Mouse (Mus musculus): ENCODE results near the gene Slc25a20.
"Not testable (repeated sequence)": the region's sequence is repeated elsewhere in the genome, so short reads cannot be mapped to it uniquely, and the experiment has no call there.

Gene Slc25a20
- long read RNA-seq, experiment 1, transcript Slc25a20-201 (9 exons, 1,783 nt) = major isoform, 9 of 14 reads
- long read RNA-seq, experiment 1, partial matches to known transcripts = 4 of 14 reads
- long read RNA-seq, experiment 1, other reads (novel, unspliced or antisense) = 1 of 14 reads
- long read RNA-seq, experiment 2, transcript Slc25a20-201 (9 exons, 1,783 nt) = major isoform, 10 of 14 reads
- long read RNA-seq, experiment 2, partial matches to known transcripts = 0 of 14 reads
- long read RNA-seq, experiment 2, other reads (novel, unspliced or antisense) = 3 of 14 reads

DNA sequence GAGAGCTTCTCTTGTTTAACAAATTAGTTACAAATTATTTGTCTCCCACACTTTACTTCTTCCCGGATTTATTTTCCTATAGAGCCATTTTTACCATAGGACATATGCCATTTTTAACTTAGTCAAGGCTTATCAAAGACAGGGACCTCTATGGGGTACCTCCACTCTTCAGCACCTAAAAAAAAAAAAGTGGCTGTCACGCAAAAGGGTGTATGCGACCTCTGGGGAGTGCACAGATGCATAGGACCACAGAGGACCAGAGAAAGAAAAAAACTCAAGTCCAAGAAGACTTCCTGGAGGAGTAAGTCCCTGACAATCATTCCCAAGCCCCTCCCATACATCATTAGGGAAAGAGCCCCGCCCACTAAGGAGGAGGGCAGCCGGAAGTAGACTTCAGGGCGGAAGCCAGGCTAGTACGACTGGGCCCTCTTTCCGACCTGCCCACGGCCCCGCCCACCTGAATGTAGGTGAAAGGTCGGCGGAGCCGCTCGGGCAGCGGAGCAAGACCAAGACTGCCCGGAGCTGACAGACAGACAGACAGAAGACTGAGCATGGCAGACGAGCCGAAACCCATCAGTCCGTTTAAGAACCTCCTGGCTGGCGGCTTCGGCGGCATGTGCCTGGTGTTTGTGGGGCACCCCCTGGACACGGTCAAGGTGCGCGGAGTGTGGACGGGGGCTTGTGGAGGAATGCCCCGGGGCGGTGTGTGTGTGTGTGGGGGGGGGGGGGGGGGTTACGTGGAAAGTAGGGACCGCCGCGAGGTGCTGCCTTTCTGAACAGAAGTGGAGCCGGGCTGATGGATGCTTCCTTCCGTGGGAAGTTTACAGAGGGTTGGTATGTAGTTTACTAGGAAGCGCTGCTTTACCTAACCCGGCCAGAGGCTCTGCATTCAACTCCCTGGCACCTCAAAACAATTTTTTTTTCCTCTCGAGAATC, at the start of gene Slc25a20:
Slc25a20 (plus strand) TSS at position 412 of the 936 bp plus-strand sequence.
- intact Hi-C loops (cut with DNase I) = no loop called here

DNA sequence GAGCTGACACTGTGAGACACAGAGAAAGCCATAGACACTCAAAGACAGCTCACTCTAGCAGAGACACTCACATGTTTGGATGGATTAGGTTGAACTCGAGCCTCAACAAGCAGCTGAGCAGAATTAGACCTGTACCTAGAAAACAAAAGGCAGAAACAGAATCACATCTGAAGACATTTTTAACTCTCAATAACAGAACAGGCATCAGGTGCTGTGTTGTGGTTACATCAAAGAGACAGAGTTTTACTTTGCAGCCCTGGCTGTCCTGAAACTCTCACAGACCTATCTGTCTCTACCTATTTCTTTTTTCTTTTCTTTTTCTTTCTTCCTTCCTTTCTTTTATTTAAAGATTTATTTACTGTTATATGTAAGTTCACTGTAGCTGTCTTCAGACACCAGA, 44.6 kb upstream of the Slc25a20 start:
- intact Hi-C loops (cut with DNase I) = no loop called here

DNA sequence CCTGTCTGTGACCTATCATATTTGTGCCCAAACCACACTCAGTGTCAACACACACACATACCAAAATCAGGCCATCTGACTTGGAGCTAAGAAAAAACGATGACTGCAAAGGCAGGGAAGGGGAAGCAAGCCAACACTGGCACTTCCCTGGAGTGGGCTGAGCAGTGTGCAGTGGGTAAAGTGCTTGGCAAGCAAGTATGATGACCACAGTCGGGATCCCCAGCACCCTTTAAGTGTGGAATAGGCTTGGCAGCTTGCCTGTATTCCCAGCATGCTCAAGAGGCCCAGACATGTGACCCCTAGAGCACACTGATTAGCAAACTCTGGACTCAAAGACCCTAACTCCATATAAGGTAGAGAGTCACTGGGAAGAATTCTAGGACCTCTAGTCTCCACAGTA, 35.4 kb upstream of the Slc25a20 start:
- intact Hi-C loops (cut with DNase I) = no loop called here

DNA sequence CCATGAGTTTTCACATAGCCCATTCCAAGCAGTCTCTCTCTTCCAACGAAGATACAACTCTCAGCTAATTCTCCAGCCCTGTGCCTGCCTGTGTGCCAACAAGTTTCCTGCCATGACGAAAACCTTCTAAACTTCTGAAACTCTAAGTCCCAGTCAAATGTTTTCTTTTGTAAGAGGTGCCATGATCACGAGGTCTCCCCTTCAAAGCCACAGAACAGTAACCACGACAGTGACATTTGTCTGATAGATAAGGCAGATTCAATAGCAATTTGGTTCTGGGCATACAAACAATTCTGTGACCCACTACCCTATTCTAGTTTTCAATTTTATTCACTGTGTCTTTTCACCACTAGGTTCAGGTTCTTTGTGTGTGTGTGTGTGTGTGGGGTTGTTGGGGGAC, 33.7 kb upstream of the Slc25a20 start:
- intact Hi-C loops (cut with DNase I) = no loop called here

DNA sequence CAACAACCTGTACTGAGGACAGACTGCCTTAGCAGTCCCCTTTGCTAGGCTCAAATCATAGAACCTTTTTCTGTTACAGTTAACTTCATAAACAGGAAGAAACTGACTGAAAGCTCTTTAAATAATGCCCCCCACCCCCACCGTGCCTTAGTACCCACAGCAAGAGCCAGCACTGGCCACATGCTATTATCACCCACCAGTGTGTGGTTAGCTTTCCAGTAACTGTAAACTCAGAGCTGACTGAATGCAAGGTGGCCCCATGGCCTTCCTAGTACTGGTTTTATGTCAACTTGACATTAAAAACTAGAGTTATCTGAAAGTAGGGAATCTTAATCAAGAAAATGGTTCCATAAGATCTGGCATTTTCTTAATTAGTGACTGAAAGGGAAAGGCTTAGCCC, 31.2 kb upstream of the Slc25a20 start:
- intact Hi-C loops (cut with DNase I) = no loop called here

DNA sequence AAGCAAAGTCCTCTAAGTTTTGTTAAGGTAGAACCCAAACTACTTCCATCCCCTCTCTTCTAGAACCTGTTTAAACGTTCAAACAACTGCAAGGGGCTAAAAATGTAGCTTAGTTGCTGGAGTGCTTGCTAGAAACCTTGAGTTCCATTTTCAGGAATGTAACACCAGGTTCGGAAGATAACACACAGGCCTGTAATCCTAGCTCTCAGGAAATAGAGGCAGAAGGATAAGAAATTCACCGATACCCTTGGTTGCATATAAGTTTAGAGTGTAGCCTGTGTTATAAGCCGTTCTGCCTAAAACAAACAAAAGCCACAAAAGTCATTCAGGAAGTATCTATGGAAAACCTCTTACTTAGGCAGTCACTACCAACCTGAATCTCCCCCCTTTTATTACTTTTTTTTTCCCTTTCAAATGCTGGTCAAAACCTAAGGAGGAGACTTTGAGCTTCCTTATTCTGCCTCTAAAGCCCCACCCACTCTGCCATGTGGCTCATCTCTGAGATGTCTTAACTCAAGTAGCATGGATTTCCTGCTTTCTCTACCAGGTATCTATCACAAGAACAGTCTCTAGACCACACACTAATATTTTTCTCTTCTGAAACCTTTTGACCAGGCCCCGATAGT, 30.1 kb upstream of the Slc25a20 start:
- intact Hi-C loops (cut with DNase I) = no loop called here

DNA sequence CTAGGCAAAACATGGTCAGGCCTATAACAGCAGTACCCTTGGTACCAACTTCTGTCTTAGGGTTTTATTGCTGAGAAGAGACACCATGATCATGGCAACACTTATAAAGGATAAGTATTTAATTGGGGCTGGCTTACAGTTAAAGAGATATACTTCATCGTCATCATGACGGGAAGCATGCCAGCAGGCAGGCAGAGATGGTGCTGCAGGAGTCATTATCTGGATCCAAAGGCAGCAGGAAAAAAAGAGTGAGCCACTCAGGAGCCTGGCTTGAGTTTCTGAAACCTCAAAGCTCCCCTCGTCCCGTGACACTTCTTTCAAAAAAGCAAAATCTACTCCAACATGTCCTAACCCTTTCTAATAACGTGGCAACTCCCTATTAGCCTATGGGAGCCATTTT, 29.5 kb upstream of the Slc25a20 start:
- intact Hi-C loops (cut with DNase I) = no loop called here

DNA sequence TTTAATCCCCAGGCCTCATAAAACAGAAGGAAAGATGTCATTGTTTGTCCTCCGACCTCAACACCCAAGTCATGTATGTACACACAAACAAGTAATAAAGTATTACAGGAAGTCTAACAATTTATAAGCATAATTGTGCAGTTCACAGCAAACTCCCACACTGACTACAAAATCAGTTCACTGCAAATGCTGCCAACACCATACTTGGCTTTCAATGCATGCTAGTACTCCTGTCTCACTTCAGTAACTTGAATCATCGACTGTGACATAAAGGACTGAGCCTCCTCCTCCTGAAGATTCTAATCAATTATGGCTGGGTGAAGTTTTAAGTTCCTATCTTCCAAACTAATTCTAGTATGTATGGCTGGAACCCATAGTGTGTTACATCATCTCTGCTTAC, 28.0 kb upstream of the Slc25a20 start:
- intact Hi-C loops (cut with DNase I) = no loop called here

DNA sequence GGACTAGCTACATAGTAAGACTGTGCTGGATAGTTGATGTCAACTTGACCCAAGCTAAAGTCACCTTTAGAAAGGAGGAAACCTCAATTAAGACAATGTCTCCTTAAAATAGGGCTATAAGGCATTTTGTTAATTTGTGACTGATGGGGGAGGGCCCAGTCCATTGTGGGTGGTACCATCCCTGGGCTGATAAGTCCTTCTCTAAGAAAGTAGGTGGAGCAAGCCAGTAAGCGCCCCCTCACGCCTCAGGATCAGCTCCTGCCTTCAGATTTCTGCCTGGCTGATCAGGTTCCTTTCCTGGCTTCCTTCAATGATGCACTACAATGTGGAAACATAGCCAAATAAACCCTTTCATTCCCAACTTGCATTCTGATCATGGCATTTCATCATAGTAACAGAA, 26.5 kb upstream of the Slc25a20 start:
- intact Hi-C loops (cut with DNase I) = no loop called here

DNA sequence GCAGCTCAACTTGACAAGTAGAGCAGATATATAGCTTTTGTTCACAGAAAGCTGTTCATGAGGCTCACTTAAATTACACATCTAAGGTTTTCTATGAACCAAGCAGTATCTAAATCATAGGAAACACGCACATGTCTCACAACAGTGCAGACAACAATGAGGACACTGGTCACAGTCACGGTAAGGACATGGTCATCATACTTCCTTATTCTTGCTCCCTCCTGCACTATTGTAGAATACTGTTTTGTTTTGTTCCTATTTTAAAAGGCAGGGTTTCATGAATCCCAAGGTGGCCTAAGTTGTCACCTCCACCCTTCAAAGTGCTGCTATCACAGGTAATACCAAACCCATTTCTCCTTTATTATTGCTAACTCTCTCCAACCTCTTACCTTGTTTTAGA, 22.1 kb upstream of the Slc25a20 start:
- intact Hi-C loops (cut with DNase I) = no loop called here

DNA sequence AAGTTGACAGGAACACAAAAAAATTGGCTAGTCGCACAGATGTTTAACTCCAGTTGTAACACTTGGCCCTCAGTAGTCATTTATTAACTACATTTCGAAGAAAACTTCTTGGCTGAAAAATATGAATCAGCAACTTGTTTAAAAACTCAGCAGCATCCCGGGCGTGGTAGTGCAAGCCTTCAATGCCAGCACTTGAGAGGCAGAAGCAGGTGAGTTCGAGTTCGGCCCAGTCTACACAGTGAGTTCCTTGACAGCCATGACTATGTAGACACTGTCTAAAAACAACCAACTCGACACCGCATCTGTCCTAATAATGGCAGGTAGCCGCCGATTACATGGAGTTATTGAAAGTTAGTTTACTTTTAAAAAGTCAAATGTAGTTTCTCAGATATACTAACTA, 13.7 kb upstream of the Slc25a20 start:
- intact Hi-C loops (cut with DNase I) = loop anchor here (5.0 kb wide), 1 partner anchor 51 kb away; the partner anchor contains the start of gene P4htm

DNA sequence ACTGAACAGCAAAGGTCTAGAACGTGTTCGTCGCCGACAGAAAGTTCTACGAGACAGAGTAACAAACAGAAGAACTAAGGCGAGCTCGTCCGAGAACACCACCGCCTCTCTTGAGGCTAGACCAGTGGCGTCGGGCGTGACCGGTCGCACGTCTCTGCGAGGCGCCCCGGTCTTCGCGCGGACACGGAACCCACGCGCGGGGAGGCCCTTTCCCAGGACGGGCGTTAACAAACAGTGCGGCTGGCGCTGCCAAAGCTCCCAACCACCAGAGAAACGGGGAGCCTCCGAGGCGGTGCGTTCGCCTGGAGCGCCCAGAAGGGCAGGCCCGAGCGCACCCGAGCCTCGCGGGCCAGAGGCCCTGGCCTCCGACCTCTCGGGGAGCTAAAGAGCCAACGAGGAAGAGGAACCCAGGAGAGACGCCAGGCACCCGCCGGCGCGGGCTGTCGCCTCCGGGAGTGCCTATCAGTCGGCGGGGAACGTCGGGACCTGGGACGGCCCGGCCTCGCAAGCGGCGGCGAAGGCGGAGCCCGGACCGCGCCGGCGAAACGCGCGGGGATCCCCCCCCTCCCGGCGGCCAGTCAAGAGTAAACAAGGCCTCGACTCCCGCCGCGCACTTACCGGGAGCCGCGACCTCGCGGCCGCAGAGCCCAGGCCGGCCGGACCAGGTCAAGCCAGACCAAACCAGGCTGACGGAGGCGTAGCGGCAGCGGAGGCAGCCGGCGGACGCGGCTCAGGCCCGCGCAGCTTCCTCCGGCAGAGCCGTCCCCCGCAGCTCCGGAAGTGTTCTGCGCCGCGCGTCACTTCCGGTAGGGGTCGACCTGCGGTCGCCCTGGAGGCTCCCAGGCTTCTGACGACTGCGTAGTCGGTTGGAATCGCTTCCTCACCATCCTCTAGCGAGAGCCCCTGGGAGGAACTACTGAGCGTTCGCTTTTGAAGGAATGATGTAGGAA, 13.0 kb upstream of the Slc25a20 start, which contains the start of gene Arih2:
Arih2 (minus strand) TSS at position 776 of the 950 bp plus-strand sequence.
- intact Hi-C loops (cut with DNase I) = loop anchor here (5.0 kb wide), 1 partner anchor 52 kb away; the partner anchor contains the start of gene P4htm

DNA sequence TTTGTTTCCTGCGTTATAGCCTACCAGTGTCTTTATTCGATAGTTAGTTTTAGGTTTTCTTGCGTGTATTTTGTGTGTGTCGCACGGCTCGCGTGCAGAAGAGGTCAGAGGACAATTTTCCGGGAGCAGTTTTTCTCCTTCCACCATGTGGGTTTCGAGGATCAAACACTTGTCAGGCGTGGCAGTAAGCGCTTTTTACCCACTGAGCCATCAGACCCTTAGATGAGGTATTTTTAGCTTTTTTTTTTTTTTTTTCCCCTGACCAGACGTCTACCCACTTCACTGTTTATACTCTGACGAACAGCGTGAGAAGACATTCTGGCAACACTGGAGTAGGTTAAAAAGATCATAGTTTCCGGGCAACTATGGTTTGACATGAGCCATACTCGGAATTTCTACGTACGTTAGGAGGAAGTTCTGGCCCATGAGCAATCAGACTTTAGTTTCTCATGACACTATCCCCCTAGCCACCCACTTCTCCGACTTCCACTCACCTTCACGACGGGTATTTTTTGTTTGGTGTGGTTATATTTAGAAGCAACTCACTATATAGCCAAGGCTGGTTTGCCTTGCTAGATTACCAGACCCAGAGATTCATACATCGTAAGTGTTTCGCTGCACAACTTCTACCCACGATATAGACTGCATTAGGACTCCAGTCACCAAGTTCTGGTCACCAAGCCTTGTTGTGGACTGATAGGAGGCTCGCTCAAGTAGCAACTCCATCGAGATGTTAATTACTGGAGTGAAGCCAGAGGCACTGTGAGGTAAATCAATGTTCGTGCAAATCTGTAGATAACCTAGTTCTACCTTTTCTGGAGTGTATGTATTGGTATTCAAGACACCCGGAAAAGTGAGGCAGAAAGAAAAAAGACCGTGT, 12.1 kb upstream of the Slc25a20 start:
- intact Hi-C loops (cut with DNase I) = loop anchor here (5.0 kb wide), 1 partner anchor 52 kb away; the partner anchor contains the start of gene P4htm

DNA sequence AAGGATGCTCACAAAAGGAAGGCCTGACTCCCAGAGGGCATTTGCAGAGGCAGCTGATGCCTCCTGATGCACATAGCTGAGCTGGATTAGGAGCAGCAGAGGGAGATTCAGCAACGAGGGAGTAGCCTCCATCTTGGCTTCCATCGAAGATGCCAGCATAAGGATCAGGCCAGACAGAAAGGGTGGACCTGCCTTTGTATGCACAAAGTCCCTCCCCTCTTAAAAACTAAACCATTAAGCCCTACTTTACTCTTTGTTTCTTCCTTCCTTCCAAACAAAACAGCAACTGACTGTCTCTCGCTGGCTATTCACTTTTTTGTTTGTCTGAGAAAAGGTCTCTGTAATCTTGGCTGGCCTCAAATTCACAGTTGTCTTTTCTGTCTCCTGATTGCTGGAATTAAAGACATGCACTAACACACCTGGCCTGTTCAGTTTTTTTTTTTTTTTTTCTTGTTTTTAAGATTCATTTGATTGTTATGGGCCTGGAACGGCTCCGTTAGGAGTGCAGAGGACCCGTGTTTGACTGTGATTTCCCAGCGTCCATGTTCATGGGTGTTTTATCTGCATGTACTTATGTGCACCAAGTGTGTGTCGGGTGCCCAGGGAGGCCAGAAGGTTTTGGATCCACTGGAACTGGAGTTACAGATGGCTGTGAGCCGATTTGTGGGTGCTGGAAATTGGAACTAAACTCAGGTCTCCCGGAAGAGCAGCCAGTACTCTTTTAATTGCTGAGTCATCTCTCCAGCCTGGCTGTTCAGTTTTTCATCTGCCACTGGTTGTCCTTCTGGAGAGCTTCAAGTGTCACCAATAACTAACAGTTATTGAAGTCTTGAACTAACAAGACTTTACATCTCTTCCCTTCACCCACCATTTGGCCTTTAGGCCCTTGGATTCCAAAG, 7.1 kb upstream of the Slc25a20 start:
- intact Hi-C loops (cut with DNase I) = no loop called here

DNA sequence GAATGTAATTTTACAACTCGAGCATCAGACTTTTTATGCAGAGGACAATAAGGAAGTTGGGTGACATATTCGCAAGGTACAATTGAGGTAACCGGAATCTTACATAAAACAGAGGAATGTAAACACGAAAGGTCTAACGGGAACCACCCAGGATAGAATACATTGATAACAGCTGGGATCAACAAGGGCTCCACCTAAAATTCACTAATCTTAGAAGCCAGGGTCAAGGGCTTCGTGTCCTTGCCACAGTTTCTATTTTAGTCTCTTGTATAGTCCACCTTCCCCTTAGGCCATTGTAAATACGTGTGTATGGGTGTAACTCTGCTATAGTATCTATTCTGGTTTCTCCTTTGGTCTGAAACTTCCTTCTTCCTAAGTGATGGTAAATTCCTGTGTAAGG, 6.0 kb upstream of the Slc25a20 start:
- intact Hi-C loops (cut with DNase I) = not testable (repeated sequence)

DNA sequence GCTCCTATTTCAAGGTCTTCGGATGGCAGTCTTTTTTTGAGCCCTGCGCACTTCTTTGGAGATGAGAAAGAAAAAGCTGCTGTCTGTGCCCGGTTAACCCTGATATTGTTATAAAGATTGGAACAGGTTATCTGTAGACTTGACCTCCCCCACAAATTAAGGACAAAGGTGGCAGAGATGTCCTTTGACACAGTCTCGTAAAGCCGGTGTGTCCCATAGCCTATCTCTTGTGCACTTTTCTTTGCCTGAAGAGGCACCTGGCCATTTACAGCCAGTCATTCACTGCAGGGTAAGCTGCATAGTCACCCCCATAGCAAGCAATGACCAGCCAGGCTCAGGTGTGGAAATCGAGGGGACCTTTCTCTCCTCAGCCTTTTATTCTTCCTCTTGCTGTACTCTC, 772 bp downstream of the Slc25a20 start:
- intact Hi-C loops (cut with DNase I) = no loop called here

DNA sequence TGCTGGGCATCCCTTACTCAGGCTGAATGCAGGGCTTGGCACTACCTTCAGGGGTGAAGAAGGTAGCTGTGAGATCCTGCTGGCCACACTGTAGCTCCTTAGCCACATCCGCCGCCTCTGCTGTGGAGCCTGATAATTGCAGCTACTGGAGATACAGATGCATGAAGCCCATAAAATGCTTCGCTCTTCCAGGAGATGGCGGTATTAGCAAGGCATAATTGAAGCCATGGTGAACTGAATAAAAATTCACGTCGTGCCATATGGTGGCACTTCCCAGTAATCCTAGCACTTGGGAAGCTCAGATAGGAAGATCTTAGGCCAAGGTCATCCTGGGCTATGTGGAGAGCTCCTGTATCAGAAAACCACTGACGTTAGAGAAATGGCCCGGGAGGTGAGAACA, 8.0 kb downstream of the Slc25a20 start:
- intact Hi-C loops (cut with DNase I) = no loop called here

DNA sequence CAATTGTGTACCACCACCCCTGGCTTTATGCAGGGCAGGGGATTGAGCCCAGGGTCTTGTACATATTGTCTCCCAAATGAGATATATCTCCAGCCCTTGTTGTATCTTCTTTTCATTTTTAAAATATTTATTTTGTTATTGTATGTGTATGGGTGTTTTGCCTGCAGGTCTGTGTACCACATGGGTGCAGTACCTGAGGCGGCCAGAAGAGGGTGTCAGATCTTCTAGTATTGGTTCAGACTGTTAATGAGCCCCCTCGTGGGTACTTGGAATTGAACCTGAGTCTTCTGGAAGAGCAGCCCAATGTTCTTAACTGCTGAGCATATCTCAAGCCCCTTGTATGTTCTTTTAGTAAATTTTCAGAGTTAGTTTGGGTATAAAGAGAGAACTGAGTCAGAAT, 11.3 kb downstream of the Slc25a20 start:
- intact Hi-C loops (cut with DNase I) = no loop called here

DNA sequence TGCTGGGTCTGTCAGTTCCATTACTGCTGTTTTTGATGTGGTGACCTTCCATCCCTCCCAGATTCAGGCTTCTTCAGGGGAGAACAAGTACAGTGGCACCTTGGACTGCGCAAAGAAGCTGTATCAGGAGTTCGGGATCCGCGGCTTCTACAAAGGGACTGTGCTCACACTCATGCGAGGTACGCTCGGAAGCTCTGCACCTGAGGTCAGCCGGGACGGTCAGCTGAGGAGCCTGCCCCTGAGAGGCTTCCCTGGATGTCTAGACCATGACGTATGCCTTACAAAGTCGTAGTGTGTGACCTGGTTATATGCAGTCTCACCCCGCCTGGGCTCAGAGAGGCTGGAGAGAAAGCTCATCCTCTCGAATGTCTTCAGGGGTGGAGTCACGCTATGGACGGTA, 18.1 kb downstream of the Slc25a20 start:
- intact Hi-C loops (cut with DNase I) = no loop called here

All from adrenal gland (tissue).